Mouse (Mus musculus): Measurements from ENCODE around the gene Sppl2c. TPM values are rescaled to one million over a fixed set of nuclear protein-coding genes. Genes with fewer than 3 reads are reported as not detected.

The Sppl2c gene
- polyA plus RNA-seq, 1 experiment = not detected

GRCm38 (mm10) chr11:104157603-104158259 is 28.4 kb upstream of the Sppl2c start:
- Histone ChIP-seq H3K4me1 (ENCODE audit: control insufficient read depth, insufficient read depth, low read length) (no peaks in the 10 kb centered on the region; the same call in 1 of the 2 replicates), H3K27ac (ENCODE audit: insufficient read depth, low read depth, low read length) (no peak overlapping the region), H3K4me3 (ENCODE audit: insufficient read depth, low read length) (no peak overlapping the region)
- no peak for TF ChIP-seq POLR2A (IDR thresholded peaks at IDR 0.05; ENCODE audit: borderline replicate concordance, low read depth, low read length)
- no peak for TF ChIP-seq CTCF (IDR thresholded peaks at IDR 0.05; ENCODE audit: low read depth, low read length)

GRCm38 (mm10) chr11:104158260-104158907 is 27.7 kb upstream of the Sppl2c start:
- TF ChIP-seq POLR2A (IDR thresholded peaks at IDR 0.05; ENCODE audit: borderline replicate concordance, low read depth, low read length) = no peak
- no peak for TF ChIP-seq CTCF (IDR thresholded peaks at IDR 0.05; ENCODE audit: low read depth, low read length)
- Histone ChIP-seq H3K27ac (ENCODE audit: insufficient read depth, low read depth, low read length) (no peak overlapping the region), H3K4me1 (ENCODE audit: control insufficient read depth, insufficient read depth, low read length) (no peaks in the 10 kb centered on the region; the same call in 1 of the 2 replicates), H3K4me3 (ENCODE audit: insufficient read depth, low read length) (no peak overlapping the region)

- no peak overlapping the region for H3K4me3 ChIP-seq (ENCODE audit: insufficient read depth, low read length)
- H3K27ac ChIP-seq (ENCODE audit: insufficient read depth, low read depth, low read length) = no peak overlapping the region
- H3K4me1 ChIP-seq (ENCODE audit: control insufficient read depth, insufficient read depth, low read length) = no peaks in the 10 kb centered on the region; the same call in 1 of the 2 replicates
- TF ChIP-seq CTCF (IDR thresholded peaks at IDR 0.05; ENCODE audit: low read depth, low read length) (no peak), POLR2A (IDR thresholded peaks at IDR 0.05; ENCODE audit: borderline replicate concordance, low read depth, low read length) (no peak)
Observed at GRCm38 (mm10) chr11:104159769-104160272, 26.3 kb upstream of the Sppl2c start.

- TF ChIP-seq POLR2A (IDR thresholded peaks at IDR 0.05; ENCODE audit: borderline replicate concordance, low read depth, low read length) = no peak
- TF ChIP-seq CTCF (IDR thresholded peaks at IDR 0.05; ENCODE audit: low read depth, low read length) = no peak
- Histone ChIP-seq H3K4me3 (ENCODE audit: insufficient read depth, low read length) (no peak overlapping the region), H3K27ac (ENCODE audit: insufficient read depth, low read depth, low read length) (no peak overlapping the region), H3K4me1 (ENCODE audit: control insufficient read depth, insufficient read depth, low read length) (no peaks in the 10 kb centered on the region; the same call in 1 of the 2 replicates)
Observed at GRCm38 (mm10) chr11:104161153-104161552, 25.0 kb upstream of the Sppl2c start.

- Histone ChIP-seq H3K27ac (ENCODE audit: insufficient read depth, low read depth, low read length) (no peak overlapping the region), H3K4me1 (ENCODE audit: control insufficient read depth, insufficient read depth, low read length) (no peaks in the 10 kb centered on the region; the same call in 1 of the 2 replicates), H3K4me3 (ENCODE audit: insufficient read depth, low read length) (no peak overlapping the region)
- no peak for TF ChIP-seq CTCF (IDR thresholded peaks at IDR 0.05; ENCODE audit: low read depth, low read length)
- TF ChIP-seq POLR2A (IDR thresholded peaks at IDR 0.05; ENCODE audit: borderline replicate concordance, low read depth, low read length) = no peak
Observed at GRCm38 (mm10) chr11:104164257-104164656, 21.9 kb upstream of the Sppl2c start.

- Histone ChIP-seq H3K27ac (ENCODE audit: insufficient read depth, low read depth, low read length) (no peak overlapping the region), H3K4me1 (ENCODE audit: control insufficient read depth, insufficient read depth, low read length) (no peaks in the 10 kb centered on the region), H3K4me3 (ENCODE audit: insufficient read depth, low read length) (no peak overlapping the region)
- no peak for TF ChIP-seq POLR2A (IDR thresholded peaks at IDR 0.05; ENCODE audit: borderline replicate concordance, low read depth, low read length)
- TF ChIP-seq CTCF (IDR thresholded peaks at IDR 0.05; ENCODE audit: low read depth, low read length) = peak; percentile 85
Observed at GRCm38 (mm10) chr11:104171281-104171781, 14.8 kb upstream of the Sppl2c start.

- no peaks in the 10 kb centered on the region for H3K4me1 ChIP-seq (ENCODE audit: control insufficient read depth, insufficient read depth, low read length)
- TF ChIP-seq POLR2A (IDR thresholded peaks at IDR 0.05; ENCODE audit: borderline replicate concordance, low read depth, low read length) (no peak), CTCF (IDR thresholded peaks at IDR 0.05; ENCODE audit: low read depth, low read length) (no peak)
- no peak overlapping the region for H3K4me3 ChIP-seq (ENCODE audit: insufficient read depth, low read length)
- H3K27ac ChIP-seq (ENCODE audit: insufficient read depth, low read depth, low read length) = no peak overlapping the region
Observed at GRCm38 (mm10) chr11:104178893-104179292, 7.2 kb upstream of the Sppl2c start.

GRCm38 (mm10) chr11:104179804-104180203 is 6.3 kb upstream of the Sppl2c start:
- TF ChIP-seq CTCF (IDR thresholded peaks at IDR 0.05; ENCODE audit: low read depth, low read length) (no peak), POLR2A (IDR thresholded peaks at IDR 0.05; ENCODE audit: borderline replicate concordance, low read depth, low read length) (no peak)
- no peaks in the 10 kb centered on the region for H3K4me1 ChIP-seq (ENCODE audit: control insufficient read depth, insufficient read depth, low read length)
- H3K4me3 ChIP-seq (ENCODE audit: insufficient read depth, low read length) = no peak overlapping the region
- no peak overlapping the region for H3K27ac ChIP-seq (ENCODE audit: insufficient read depth, low read depth, low read length)

GRCm38 (mm10) chr11:104182141-104182540 is 4.0 kb upstream of the Sppl2c start:
- Histone ChIP-seq H3K4me1 (ENCODE audit: control insufficient read depth, insufficient read depth, low read length) (no peaks in the 10 kb centered on the region), H3K27ac (ENCODE audit: insufficient read depth, low read depth, low read length) (no peak overlapping the region), H3K4me3 (ENCODE audit: insufficient read depth, low read length) (no peak overlapping the region)
- no peak for TF ChIP-seq CTCF (IDR thresholded peaks at IDR 0.05; ENCODE audit: low read depth, low read length)
- no peak for TF ChIP-seq POLR2A (IDR thresholded peaks at IDR 0.05; ENCODE audit: borderline replicate concordance, low read depth, low read length)

GRCm38 (mm10) chr11:104186837-104187150 is 667 bp downstream of the Sppl2c start:
- TF ChIP-seq POLR2A (IDR thresholded peaks at IDR 0.05; ENCODE audit: borderline replicate concordance, low read depth, low read length) (no peak), CTCF (IDR thresholded peaks at IDR 0.05; ENCODE audit: low read depth, low read length) (no peak)
- no peak overlapping the region for H3K4me3 ChIP-seq (ENCODE audit: insufficient read depth, low read length)
- H3K4me1 ChIP-seq (ENCODE audit: control insufficient read depth, insufficient read depth, low read length) = no peaks in the 10 kb centered on the region
- no peak overlapping the region for H3K27ac ChIP-seq (ENCODE audit: insufficient read depth, low read depth, low read length)

Data from bone marrow macrophage, adult 2 months (primary cell).